Mouse (Mus musculus): ENCODE results near the gene Uqcrfs1. TPM values are rescaled to one million over a fixed set of nuclear protein-coding genes. Genes with fewer than 3 reads are reported as not detected.

The Uqcrfs1 gene
- polyA plus RNA-seq, 1 experiment from 2014 or later = 249 TPM

DNA sequence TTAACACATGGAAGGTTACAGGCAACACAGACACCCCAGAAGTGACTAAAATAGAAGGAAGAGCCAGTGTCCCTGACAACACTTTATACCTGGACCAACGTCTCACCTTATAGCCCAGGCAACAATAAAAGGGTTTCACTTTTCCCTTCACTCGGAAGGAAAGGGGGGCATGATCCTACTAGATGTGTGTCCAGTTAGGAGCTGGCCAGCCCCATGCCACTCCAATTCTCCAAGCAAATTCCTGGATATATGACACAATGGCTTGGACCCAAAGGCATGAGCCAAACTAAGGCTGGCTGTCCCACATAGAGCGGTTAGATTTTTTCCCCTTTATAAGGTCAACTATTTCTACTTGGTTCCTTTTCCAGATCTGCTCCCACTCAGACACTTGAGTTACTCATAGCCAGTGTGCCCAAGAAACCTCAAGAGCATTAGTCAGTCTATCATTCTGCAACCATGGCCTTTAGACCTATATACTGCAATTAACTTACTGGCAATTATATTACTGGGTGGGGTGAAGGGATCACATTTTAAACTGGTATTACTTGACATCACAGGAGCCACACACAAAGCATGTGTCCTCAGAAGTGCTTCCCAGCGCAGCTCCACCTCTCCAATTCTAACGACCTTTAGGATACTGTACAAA lies 21.8 kb downstream of the Uqcrfs1 start:
- ATAC-seq (replicated peaks; ENCODE audit: low FRiP score) (no peak), DNase-seq (ENCODE audit: low spot score) (no peak)
- WGBS = 94% methylated on average over 5 of the region's 5 CpGs

DNA sequence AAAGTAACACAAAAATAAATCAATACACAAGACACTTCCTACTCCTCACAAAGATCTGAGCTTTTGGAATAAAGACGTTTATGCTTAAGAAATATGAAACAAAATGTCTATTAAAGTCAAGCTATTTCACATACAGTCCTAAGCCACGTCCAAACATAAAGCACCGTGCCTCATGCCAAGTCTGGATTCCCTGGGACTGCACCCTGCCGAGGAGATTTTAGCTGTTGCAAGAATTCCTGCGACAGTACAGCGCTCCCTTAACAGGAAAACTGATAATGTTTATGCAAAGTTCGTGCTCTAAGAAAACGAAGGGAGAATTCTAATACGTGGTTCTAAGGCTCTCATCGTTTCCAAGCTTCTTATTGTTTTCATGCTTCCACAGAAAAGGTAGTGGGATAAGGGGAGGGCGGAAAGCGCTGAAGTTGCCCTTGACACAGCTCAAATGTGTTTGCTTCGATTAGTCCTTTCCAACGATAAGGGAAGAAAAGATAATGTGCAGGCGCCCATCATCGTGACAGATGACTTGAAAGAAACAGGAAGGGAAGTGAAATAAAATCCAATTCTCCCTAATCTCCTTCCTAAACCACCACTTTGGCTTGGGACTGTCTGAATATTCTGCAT lies 23.8 kb downstream of the Uqcrfs1 start:
- Histone ChIP-seq H3K4me3 (ENCODE audit: low read depth, low read length) (no peak overlapping the region), H3K4me2 (ENCODE audit: low read depth, low read length, severe bottlenecking) (no peak overlapping the region), H3K9ac (ENCODE audit: low read length) (no peak overlapping the region), H3K27me3 (ENCODE audit: control insufficient read depth, insufficient read depth, low read length) (no peaks in the 10 kb centered on the region), H3K9me3 (ENCODE audit: control insufficient read depth, low read length) (no peaks in the 10 kb centered on the region), H3K4me1 (replicated peaks; ENCODE audit: control insufficient read depth, insufficient read depth, low read length) (no peaks in the 10 kb centered on the region), H3K27ac (ENCODE audit: low read depth, low read length) (no peak overlapping the region), H3K36me3 (ENCODE audit: control insufficient read depth, insufficient read depth, low read length) (no peaks in the 10 kb centered on the region)
- WGBS = 75% methylated on average over 16 of the region's 16 CpGs
- ATAC-seq (replicated peaks; ENCODE audit: low FRiP score) = no peak
- DNase-seq (ENCODE audit: low spot score) = no peak

More for the DNA sequence above, 21.8 kb downstream of the Uqcrfs1 start:
- Histone ChIP-seq H3K27ac (ENCODE audit: low read depth, low read length) (no peak overlapping the region), H3K9me3 (ENCODE audit: control insufficient read depth, low read length) (no peaks in the 10 kb centered on the region), H3K4me3 (ENCODE audit: low read depth, low read length) (no peak overlapping the region), H3K36me3 (ENCODE audit: control insufficient read depth, insufficient read depth, low read length) (no peaks in the 10 kb centered on the region), H3K9ac (ENCODE audit: low read length) (no peak overlapping the region), H3K4me1 (replicated peaks; ENCODE audit: control insufficient read depth, insufficient read depth, low read length) (no peaks in the 10 kb centered on the region), H3K27me3 (ENCODE audit: control insufficient read depth, insufficient read depth, low read length) (no peaks in the 10 kb centered on the region), H3K4me2 (ENCODE audit: low read depth, low read length, severe bottlenecking) (no peak overlapping the region)

GRCm38 (mm10) chr13:30518191-30518590 lies 27.0 kb downstream of the Uqcrfs1 start:
- Histone ChIP-seq H3K36me3 (ENCODE audit: control insufficient read depth, insufficient read depth, low read length) (no peaks in the 10 kb centered on the region), H3K27ac (ENCODE audit: low read depth, low read length) (no peak overlapping the region), H3K9me3 (ENCODE audit: control insufficient read depth, low read length) (no peaks in the 10 kb centered on the region), H3K9ac (ENCODE audit: low read length) (no peak overlapping the region), H3K27me3 (ENCODE audit: control insufficient read depth, insufficient read depth, low read length) (no peaks in the 10 kb centered on the region), H3K4me3 (ENCODE audit: low read depth, low read length) (no peak overlapping the region), H3K4me1 (replicated peaks; ENCODE audit: control insufficient read depth, insufficient read depth, low read length) (no peaks in the 10 kb centered on the region), H3K4me2 (ENCODE audit: low read depth, low read length, severe bottlenecking) (no peak overlapping the region)
- DNase-seq (ENCODE audit: low spot score) (no peak), ATAC-seq (replicated peaks; ENCODE audit: low FRiP score) (no peak)

DNA sequence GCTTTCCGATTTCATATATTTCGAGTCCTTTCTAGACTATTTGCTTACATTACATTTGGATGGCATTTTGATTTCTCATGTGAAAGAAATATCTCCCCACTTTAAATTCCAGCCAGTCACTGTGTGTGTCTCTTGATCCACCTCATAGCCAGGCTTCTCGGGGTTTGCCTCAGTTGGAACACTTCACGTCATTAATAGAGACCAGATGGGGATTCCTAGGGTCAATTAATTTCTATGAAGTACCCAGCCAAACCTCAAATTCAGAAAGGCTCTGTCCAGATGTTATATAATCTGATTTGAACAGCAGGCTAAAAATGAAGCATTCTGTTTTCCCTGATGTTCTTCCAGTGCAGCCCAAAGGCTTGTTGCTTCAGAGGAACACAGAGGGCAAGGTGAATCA lies 37.5 kb downstream of the Uqcrfs1 start:
- Histone ChIP-seq H3K27ac (ENCODE audit: low read depth, low read length) (no peak overlapping the region), H3K27me3 (ENCODE audit: control insufficient read depth, insufficient read depth, low read length) (no peaks in the 10 kb centered on the region), H3K9me3 (ENCODE audit: control insufficient read depth, low read length) (no peaks in the 10 kb centered on the region), H3K4me2 (ENCODE audit: low read depth, low read length, severe bottlenecking) (no peak overlapping the region), H3K4me1 (replicated peaks; ENCODE audit: control insufficient read depth, insufficient read depth, low read length) (no peaks in the 10 kb centered on the region), H3K9ac (ENCODE audit: low read length) (no peak overlapping the region), H3K4me3 (ENCODE audit: low read depth, low read length) (no peak overlapping the region), H3K36me3 (ENCODE audit: control insufficient read depth, insufficient read depth, low read length) (no peaks in the 10 kb centered on the region)
- ATAC-seq (replicated peaks; ENCODE audit: low FRiP score) (no peak), DNase-seq (ENCODE audit: low spot score) (no peak)
- 85% methylated on average over 4 of the region's 4 CpGs for WGBS

DNA sequence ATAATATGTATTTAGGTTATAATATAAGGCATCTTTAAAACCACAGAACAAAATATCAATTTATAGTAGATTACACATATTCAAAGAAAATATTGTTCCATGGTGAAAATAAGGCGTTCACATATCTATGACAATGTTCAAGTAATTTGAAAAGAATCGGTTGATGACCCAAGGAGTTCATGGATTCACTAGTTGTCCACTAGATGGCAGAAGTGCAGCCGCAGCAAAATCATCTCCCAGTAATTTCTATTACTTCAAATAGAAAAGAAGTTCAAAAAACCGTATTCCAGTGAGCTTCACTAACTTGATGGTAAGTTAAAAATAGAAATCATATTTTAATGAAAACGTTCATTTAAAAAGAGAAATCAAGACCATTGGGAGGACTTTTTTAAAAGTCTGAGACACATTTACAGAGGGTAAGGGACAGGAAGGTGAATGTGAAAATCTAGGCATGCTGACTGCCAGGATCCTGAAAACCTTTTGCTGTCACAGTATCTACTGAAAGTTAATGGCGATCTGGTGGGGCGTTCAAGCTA lies 43.2 kb downstream of the Uqcrfs1 start:
- Histone ChIP-seq H3K9me3 (ENCODE audit: control insufficient read depth, low read length) (no peaks in the 10 kb centered on the region), H3K36me3 (ENCODE audit: control insufficient read depth, insufficient read depth, low read length) (no peaks in the 10 kb centered on the region), H3K4me1 (replicated peaks; ENCODE audit: control insufficient read depth, insufficient read depth, low read length) (no peaks in the 10 kb centered on the region), H3K9ac (ENCODE audit: low read length) (no peak overlapping the region), H3K27me3 (ENCODE audit: control insufficient read depth, insufficient read depth, low read length) (no peaks in the 10 kb centered on the region), H3K4me3 (ENCODE audit: low read depth, low read length) (no peak overlapping the region), H3K27ac (ENCODE audit: low read depth, low read length) (no peak overlapping the region), H3K4me2 (ENCODE audit: low read depth, low read length, severe bottlenecking) (no peak overlapping the region)
- no peak for DNase-seq (ENCODE audit: low spot score)
- WGBS = 41% methylated on average over 7 of the region's 7 CpGs
- no peak for ATAC-seq (replicated peaks; ENCODE audit: low FRiP score)

Other genes with a start within 250 kb of the Uqcrfs1 start
- gene Agtr1a, start 208.9 kb downstream of the Uqcrfs1 start, polyA plus RNA-seq (2014; fragmentation: Nextera tagmentation; extraction: Ambion mirVana) = 1.1 and 1.5 TPM in 2 replicates
- 16.5 and 17.0 TPM in 2 replicates for gene Dusp22, start 114.6 kb upstream of the Uqcrfs1 start, polyA plus RNA-seq (2014; fragmentation: Nextera tagmentation; extraction: Ambion mirVana)
- 0.07 TPM in 1 of 2 replicates, not detected in the other for gene Irf4, start 203.9 kb upstream of the Uqcrfs1 start, polyA plus RNA-seq (2014; fragmentation: Nextera tagmentation; extraction: Ambion mirVana)

Measured in forebrain, embryonic 11.5 days (tissue).